Mouse (Mus musculus): Measurements from ENCODE around the gene Clec1a.

Clec1a gene

GRCm38 (mm10) chr6:129403391-129403790, 48.4 kb downstream of the Clec1a start:
- no peak for DNase-seq

- no peak for DNase-seq
Measured at GRCm38 (mm10) chr6:129402404-129402803, 49.4 kb downstream of the Clec1a start.

GRCm38 (mm10) chr6:129399945-129400344, 51.9 kb downstream of the Clec1a start:
- DNase-seq = peak; percentile 76 to 82

DNA sequence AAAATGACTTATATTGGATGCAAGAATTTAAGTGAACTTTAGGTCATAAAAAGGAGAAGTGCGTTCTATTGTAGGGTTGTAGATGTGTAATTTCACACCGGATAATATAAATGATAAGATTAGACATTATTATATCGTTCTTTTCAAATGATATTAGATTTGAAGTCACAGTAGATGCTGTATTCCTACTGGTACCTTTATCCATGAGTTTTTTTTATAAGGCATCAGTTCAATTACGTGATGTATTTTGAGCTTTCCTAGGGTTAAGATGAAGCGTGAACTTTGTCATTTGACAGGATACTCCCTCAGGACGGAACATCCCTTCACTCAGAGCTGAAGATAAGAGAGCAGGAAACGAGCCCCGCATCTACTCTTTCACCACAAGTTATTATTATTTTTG, 54.8 kb downstream of the Clec1a start, which contains the start of gene Clec1b:
TSS of gene Clec1b (plus strand) at position 301 of the 400 bp plus-strand sequence.
- no peak for DNase-seq

DNA sequence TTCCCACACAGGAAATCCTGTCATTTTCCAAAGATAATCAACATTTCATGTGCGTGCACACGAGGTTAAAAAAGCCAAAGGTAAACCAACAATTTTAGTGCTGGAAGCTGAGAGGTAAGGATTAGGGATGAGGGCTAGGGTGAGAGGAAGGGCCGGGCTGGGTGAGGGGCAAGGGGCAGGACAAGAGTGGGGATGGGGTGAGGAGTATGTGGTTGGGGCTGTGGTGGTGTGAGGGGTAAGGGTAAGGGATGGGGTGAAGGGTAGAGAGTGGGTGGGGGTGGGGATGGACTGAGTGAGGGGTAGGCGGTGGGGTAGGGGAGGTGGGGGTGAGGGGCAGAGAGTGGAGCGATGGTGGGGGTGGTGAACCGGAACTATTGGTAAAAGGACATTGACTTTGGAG, 58.1 kb downstream of the Clec1a start:
- no peak for DNase-seq

DNA sequence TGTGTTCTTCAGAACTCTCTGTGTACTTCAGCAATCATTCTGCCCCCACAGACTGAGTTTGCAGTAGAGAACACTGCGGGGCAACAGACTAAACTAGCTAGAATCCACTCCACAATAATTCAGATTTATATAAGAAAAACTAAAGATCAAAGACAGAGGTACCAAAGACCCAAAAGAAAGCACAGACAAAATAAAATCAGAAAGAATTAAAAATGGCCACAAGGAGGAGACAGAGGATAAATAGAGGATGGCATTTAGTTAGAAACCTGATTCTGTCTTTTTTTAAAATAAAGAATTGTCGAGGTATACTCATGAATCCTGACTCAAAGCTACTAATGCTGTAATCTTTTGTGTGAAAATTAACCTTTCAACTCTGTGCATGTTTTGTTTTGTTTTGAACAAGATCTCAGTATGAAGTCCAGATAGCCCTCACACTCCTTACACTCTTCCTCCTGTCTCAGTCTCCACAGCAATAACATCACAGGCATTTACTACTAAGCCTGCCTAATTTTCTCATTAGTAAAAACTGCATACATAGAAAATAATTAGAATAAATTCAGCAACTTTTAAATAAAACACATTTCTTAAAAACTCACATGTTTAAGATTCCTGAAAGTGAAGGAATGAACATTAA, 58.6 kb downstream of the Clec1a start:
- no peak for DNase-seq

DNA sequence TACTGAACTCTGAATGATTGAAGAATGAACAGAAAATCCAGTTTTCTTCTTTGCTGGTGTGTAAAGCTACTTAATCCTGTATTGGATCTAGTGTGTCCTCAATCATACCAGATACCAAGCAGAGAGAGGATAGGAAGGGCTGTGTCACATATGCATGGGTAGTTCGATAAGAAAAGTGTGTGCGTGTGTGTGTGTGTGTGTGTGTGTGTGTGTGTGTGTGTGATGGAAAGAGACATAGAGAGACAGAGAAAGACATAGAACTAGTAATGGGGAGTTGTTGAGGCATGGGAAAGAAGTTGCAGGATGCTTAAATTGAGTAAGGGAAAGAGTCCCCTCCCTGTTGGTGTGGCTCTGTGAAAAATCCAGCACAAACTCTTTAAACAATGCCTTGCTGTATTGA, 66.0 kb downstream of the Clec1a start, which contains the start of gene Clec12b:
TSS of gene Clec12b (minus strand) at position 101 of the 400 bp plus-strand sequence.
- DNase-seq = no peak

- DNase-seq = no peak
Measured at GRCm38 (mm10) chr6:129385000-129385399, 66.8 kb downstream of the Clec1a start.

- DNase-seq = peak; percentile 24 to 34
Measured at GRCm38 (mm10) chr6:129383466-129383865, 68.3 kb downstream of the Clec1a start.

DNA sequence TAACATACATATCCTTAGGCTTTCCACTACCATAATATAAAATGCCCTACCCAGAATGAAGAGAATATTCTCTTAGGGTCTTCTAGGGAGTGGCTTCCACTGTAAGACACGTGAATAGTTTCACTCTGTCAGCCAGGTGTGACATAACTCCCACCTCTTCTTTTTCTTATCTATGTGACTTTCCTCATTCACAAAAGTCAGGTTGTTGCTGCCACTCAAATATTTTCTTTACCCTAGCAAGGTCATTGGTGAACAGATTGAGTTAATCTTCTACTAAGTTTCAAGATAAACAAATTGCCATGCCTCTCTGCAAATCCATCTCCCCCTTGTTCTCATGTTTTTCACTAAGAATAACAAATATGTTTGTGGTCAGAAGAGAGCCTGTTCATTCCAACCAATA, 70.1 kb downstream of the Clec1a start:
- DNase-seq = no peak

DNA sequence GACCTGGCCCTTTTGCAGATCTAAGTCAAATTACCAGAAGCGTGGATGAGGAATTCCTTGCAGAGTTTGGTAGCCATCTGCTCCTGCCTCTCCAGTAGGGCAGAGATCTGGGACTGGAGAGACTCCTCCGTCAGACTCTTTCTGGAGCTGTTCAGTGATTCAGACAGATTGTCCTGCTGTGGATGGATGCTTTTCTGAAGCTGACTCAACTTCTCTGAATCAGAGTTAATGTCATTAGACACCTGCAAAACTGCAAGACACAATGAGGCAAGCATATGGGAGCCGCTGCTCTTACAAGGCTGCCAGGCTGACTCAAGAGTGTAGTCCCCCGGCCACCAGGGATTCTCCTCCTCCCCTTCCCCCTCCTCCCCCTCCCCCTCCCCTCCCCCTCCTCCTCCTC, 71.3 kb downstream of the Clec1a start:
- no peak for DNase-seq

DNA sequence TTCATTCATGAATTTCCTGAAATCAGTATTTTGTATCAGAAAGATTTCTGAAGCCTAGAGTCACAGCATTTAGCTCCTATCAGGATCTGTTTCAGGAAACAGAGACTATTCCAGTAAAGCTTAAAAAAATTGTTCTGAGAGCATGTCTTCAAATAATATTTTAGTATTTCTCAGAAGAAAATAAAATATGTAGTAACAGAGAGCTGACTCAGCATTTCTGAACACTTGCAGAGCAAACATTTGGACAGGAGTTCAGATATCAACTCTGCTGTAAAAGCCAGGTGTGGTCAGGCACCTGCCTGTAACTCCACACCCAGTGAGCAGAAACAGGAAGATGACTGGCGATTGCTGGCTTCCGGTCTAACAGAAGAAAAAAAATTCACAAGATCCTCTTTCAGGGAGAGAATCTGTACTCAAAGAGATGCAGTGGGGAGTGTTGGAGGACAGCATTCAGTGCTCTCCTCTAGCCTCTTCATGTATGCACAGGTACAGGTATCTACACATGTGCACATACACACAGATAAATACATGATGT, 76.8 kb downstream of the Clec1a start:
- DNase-seq = no peak

Measured in kidney, postnatal 25 days (tissue).